Mouse (Mus musculus): Measurements from ENCODE around the gene Tmem59l. TPM values are rescaled to one million over a fixed set of nuclear protein-coding genes. Genes with fewer than 3 reads are reported as not detected.

Tmem59l gene
- polyA plus RNA-seq, 1 experiment = 4.2 TPM

GRCm38 (mm10) chr8:70500386-70501301, 13.5 kb upstream of the Tmem59l start:
- peak overlapping the region; percentile 14; the same call in 1 of the 2 replicates for H3K9ac ChIP-seq (ENCODE audit: low read depth, poor library complexity, severe bottlenecking)
- no peak overlapping the region for H3K27ac ChIP-seq (ENCODE audit: insufficient read depth, low read length)
- TF ChIP-seq EP300 (IDR thresholded peaks at IDR 0.05; ENCODE audit: insufficient read depth, low read depth, low read length) = no peak
- TF ChIP-seq POLR2A (IDR thresholded peaks at IDR 0.05; ENCODE audit: insufficient read depth, low read length) = no peak
- TF ChIP-seq CTCF (IDR thresholded peaks at IDR 0.05; ENCODE audit: low read depth, low read length) = no peak
- no peaks in the 10 kb centered on the region for H3K4me1 ChIP-seq (ENCODE audit: control insufficient read depth, insufficient read depth, low read length)
- H3K36me3 ChIP-seq (ENCODE audit: control insufficient read depth, insufficient read depth, low read length, poor library complexity, severe bottlenecking) = peaks cover 4% of the 10 kb centered on the region; the same call in 1 of the 2 replicates
- H3K27me3 ChIP-seq (ENCODE audit: control insufficient read depth, insufficient read depth, low read length, poor library complexity, severe bottlenecking) = peaks cover 2% of the 10 kb centered on the region; the same call in 1 of the 2 replicates
- H3K9me3 ChIP-seq (replicated peaks; ENCODE audit: control insufficient read depth, insufficient read depth, low read length, poor library complexity, severe bottlenecking) = no peaks in the 10 kb centered on the region
- H3K4me3 ChIP-seq (ENCODE audit: low read depth, low read length) = peak overlapping the region; percentile 64

GRCm38 (mm10) chr8:70495771-70496062, 8.6 kb upstream of the Tmem59l start:
- Histone ChIP-seq H3K27ac (ENCODE audit: insufficient read depth, low read length) (no peak overlapping the region), H3K4me3 (ENCODE audit: low read depth, low read length) (no peak overlapping the region), H3K9ac (ENCODE audit: low read depth, poor library complexity, severe bottlenecking) (peak overlapping the region; percentile 10; the same call in 1 of the 2 replicates), H3K27me3 (ENCODE audit: control insufficient read depth, insufficient read depth, low read length, poor library complexity, severe bottlenecking) (peaks cover 40% of the 10 kb centered on the region), H3K9me3 (replicated peaks; ENCODE audit: control insufficient read depth, insufficient read depth, low read length, poor library complexity, severe bottlenecking) (no peaks in the 10 kb centered on the region), H3K4me1 (ENCODE audit: control insufficient read depth, insufficient read depth, low read length) (no peaks in the 10 kb centered on the region), H3K36me3 (ENCODE audit: control insufficient read depth, insufficient read depth, low read length, poor library complexity, severe bottlenecking) (no peaks in the 10 kb centered on the region)
- TF ChIP-seq EP300 (IDR thresholded peaks at IDR 0.05; ENCODE audit: insufficient read depth, low read depth, low read length) (no peak), POLR2A (IDR thresholded peaks at IDR 0.05; ENCODE audit: insufficient read depth, low read length) (no peak), CTCF (IDR thresholded peaks at IDR 0.05; ENCODE audit: low read depth, low read length) (no peak)

- Histone ChIP-seq H3K36me3 (ENCODE audit: control insufficient read depth, insufficient read depth, low read length, poor library complexity, severe bottlenecking) (no peaks in the 10 kb centered on the region), H3K4me1 (ENCODE audit: control insufficient read depth, insufficient read depth, low read length) (no peaks in the 10 kb centered on the region), H3K27me3 (ENCODE audit: control insufficient read depth, insufficient read depth, low read length, poor library complexity, severe bottlenecking) (peaks cover 44% of the 10 kb centered on the region), H3K27ac (ENCODE audit: insufficient read depth, low read length) (no peak overlapping the region), H3K4me3 (ENCODE audit: low read depth, low read length) (no peak overlapping the region), H3K9me3 (replicated peaks; ENCODE audit: control insufficient read depth, insufficient read depth, low read length, poor library complexity, severe bottlenecking) (no peaks in the 10 kb centered on the region), H3K9ac (ENCODE audit: low read depth, poor library complexity, severe bottlenecking) (peak overlapping the region; percentile 10; the same call in 1 of the 2 replicates)
- TF ChIP-seq POLR2A (IDR thresholded peaks at IDR 0.05; ENCODE audit: insufficient read depth, low read length) = no peak
- TF ChIP-seq EP300 (IDR thresholded peaks at IDR 0.05; ENCODE audit: insufficient read depth, low read depth, low read length) = no peak
- TF ChIP-seq CTCF (IDR thresholded peaks at IDR 0.05; ENCODE audit: low read depth, low read length) = no peak
Observed at GRCm38 (mm10) chr8:70495001-70495770, 8.0 kb upstream of the Tmem59l start.

GRCm38 (mm10) chr8:70494416-70494945, 7.3 kb upstream of the Tmem59l start:
- Histone ChIP-seq H3K4me1 (ENCODE audit: control insufficient read depth, insufficient read depth, low read length) (no peaks in the 10 kb centered on the region), H3K9me3 (replicated peaks; ENCODE audit: control insufficient read depth, insufficient read depth, low read length, poor library complexity, severe bottlenecking) (no peaks in the 10 kb centered on the region), H3K27ac (ENCODE audit: insufficient read depth, low read length) (no peak overlapping the region), H3K4me3 (ENCODE audit: low read depth, low read length) (0 out of 2 replicates have a peak overlapping the region, but pooled peaks have one; percentile 7), H3K36me3 (ENCODE audit: control insufficient read depth, insufficient read depth, low read length, poor library complexity, severe bottlenecking) (no peaks in the 10 kb centered on the region), H3K27me3 (ENCODE audit: control insufficient read depth, insufficient read depth, low read length, poor library complexity, severe bottlenecking) (peaks cover 44% of the 10 kb centered on the region), H3K9ac (ENCODE audit: low read depth, poor library complexity, severe bottlenecking) (no peak overlapping the region)
- no peak for TF ChIP-seq POLR2A (IDR thresholded peaks at IDR 0.05; ENCODE audit: insufficient read depth, low read length)
- no peak for TF ChIP-seq EP300 (IDR thresholded peaks at IDR 0.05; ENCODE audit: insufficient read depth, low read depth, low read length)
- TF ChIP-seq CTCF (IDR thresholded peaks at IDR 0.05; ENCODE audit: low read depth, low read length) = no peak

GRCm38 (mm10) chr8:70493692-70494415, 6.7 kb upstream of the Tmem59l start:
- Histone ChIP-seq H3K9me3 (replicated peaks; ENCODE audit: control insufficient read depth, insufficient read depth, low read length, poor library complexity, severe bottlenecking) (no peaks in the 10 kb centered on the region), H3K36me3 (ENCODE audit: control insufficient read depth, insufficient read depth, low read length, poor library complexity, severe bottlenecking) (no peaks in the 10 kb centered on the region), H3K27ac (ENCODE audit: insufficient read depth, low read length) (no peak overlapping the region), H3K4me1 (ENCODE audit: control insufficient read depth, insufficient read depth, low read length) (peaks cover 2% of the 10 kb centered on the region), H3K27me3 (ENCODE audit: control insufficient read depth, insufficient read depth, low read length, poor library complexity, severe bottlenecking) (peaks cover 44% of the 10 kb centered on the region), H3K4me3 (ENCODE audit: low read depth, low read length) (peak overlapping the region; percentile 15; the same call in 1 of the 2 replicates), H3K9ac (ENCODE audit: low read depth, poor library complexity, severe bottlenecking) (peak overlapping the region; percentile 56; the same call in 1 of the 2 replicates)
- no peak for TF ChIP-seq CTCF (IDR thresholded peaks at IDR 0.05; ENCODE audit: low read depth, low read length)
- TF ChIP-seq EP300 (IDR thresholded peaks at IDR 0.05; ENCODE audit: insufficient read depth, low read depth, low read length) = no peak
- no peak for TF ChIP-seq POLR2A (IDR thresholded peaks at IDR 0.05; ENCODE audit: insufficient read depth, low read length)
